Mouse (Mus musculus): ENCODE measurements around the gene Pla2g1b.

DNA sequence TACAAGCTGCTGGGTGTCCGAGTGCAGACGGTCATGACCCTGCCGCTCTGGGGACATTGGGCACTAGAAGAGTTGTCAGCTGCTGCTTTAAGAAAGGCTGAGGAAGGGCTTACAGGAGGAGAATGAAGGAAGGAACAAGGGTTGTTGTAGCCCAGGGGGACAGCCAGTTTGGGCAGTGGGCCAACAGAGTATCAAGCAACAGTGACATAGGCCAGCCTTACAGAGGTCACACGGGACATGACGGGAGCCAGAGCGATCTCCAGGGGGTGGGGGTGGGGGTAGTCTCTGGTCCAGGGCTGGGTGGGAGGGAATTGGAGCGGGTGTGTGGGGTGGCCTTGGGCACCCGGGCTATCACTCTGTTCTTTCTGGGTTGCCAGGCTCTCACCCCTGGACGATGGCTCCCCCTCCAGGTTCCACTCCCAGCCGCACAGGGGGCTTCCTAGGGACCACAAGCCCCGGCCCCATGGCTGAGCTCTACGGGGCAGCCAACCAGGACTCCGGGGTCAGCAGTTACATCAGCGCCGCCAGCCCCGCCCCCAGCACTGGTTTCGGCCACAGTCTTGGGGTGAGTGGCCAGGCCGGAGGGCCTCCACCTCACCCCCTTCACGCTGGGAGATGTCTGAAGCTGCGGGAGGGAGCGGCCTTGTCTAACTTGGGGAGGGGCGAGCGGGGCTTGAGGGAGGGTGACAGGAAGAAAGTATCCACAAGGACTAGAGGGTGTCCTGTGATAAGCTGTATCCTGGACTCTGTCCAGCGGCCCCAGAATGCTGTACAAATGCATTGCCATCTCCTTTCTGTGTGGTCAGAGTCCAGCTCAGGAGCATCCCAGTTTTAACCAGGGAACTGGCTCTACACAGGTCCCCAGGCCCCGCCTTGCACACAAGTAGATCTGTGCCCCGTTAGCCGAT, 15.4 kb upstream of the Pla2g1b start:
- TF ChIP-seq EP300 (IDR thresholded peaks at IDR 0.05; ENCODE audit: low read depth), result no peak
- TF ChIP-seq CTCF (IDR thresholded peaks at IDR 0.05; ENCODE audit: low read depth), result no peak

All from liver, postnatal 0 days (tissue).